Mouse (Mus musculus) inflammation-experienced regulatory T-cells (primary cell): ENCODE measurements around the gene Dlst. TPM values are rescaled to one million over a fixed set of nuclear protein-coding genes. Genes with fewer than 3 reads are reported as not detected.

ENCODE experiments used
- polyA plus RNA-seq, 2 experiments: library from polyadenylated mRNA; unstranded; fragments of 100-300 nt; shearing (Covaris generic); gene quantifications; one replicate each; pipeline ENCODE4 v1.2.1; 2017

Dlst gene
- 100 to 1,000 TPM in 1 of 2 experiments, 10 to 100 TPM in 1; 96.3 to 110 TPM for polyA plus RNA-seq

GRCm38 (mm10) chr12:85110698-85111592 is at the start of gene Dlst, which contains the start of gene Prox2:
Gene Dlst (plus strand): TSS chr12:85110833.
Gene Prox2 (minus strand): TSS chr12:85110759.

GRCm38 (mm10) chr12:85151002-85151774 is 40.6 kb downstream of the Dlst start, which contains the start of gene Rps6kl1:
Gene Rps6kl1 (minus strand): TSS chr12:85151264.

GRCm38 (mm10) chr12:85177740-85178239 is 67.2 kb downstream of the Dlst start, which contains the start of gene Pgf:
Gene Pgf (minus strand): TSS chr12:85177790.

Other genes starting within 250 kb of the Dlst start
- gene Ltbp2, start 234.3 kb upstream of the Dlst start, polyA plus RNA-seq = under 1 TPM in 1 of 2 experiments, not detected in 1; 0.20 TPM
- 100 to 1,000 TPM; 117 to 119 TPM for gene Fcf1, start 139.9 kb upstream of the Dlst start, polyA plus RNA-seq
- gene Arel1, start 139.9 kb upstream of the Dlst start, polyA plus RNA-seq = 10 to 100 TPM; 39.3 to 42.5 TPM
- gene Ylpm1, start 114.5 kb upstream of the Dlst start, polyA plus RNA-seq = 10 to 100 TPM; 26.3 to 34.8 TPM
- gene Prox2, start 74 bp upstream of the Dlst start, polyA plus RNA-seq = 1 to 10 TPM; 4.9 to 6.6 TPM
- 1 to 10 TPM in 1 of 2 experiments, under 1 TPM in 1; 0.53 to 1.4 TPM for gene Rps6kl1, start 40.4 kb downstream of the Dlst start, polyA plus RNA-seq
- gene Pgf, start 67.0 kb downstream of the Dlst start, polyA plus RNA-seq = under 1 TPM in 1 of 2 experiments, not detected in 1; 0.59 TPM
- gene Eif2b2, start 108.6 kb downstream of the Dlst start, polyA plus RNA-seq = 100 to 1,000 TPM; 102 to 115 TPM
- gene Mlh3, start 159.8 kb downstream of the Dlst start, polyA plus RNA-seq = 10 to 100 TPM in 1 of 2 experiments, 1 to 10 TPM in 1; 9.0 to 11.1 TPM
- gene Acyp1, start 177.6 kb downstream of the Dlst start, polyA plus RNA-seq = 10 to 100 TPM; 46.4 to 92.5 TPM
- under 1 TPM in 1 of 2 experiments, not detected in 1; 0.58 TPM for gene Zc2hc1c, start 177.8 kb downstream of the Dlst start, polyA plus RNA-seq
- 10 to 100 TPM; 26.4 to 32.2 TPM for gene Nek9, start 228.5 kb downstream of the Dlst start, polyA plus RNA-seq